Mouse (Mus musculus) forebrain, embryonic 13.5 days (tissue): ENCODE measurements around the gene Rps6ka5. TPM values are rescaled to one million over a fixed set of nuclear protein-coding genes. Genes with fewer than 3 reads are reported as not detected.

Experiments
- ATAC-seq: fragments of 200-750 bp; cut with Nextera tagmentation; 2 replicates; pipeline ENCODE4 v1.8.0; 2017
- H3K27ac ChIP-seq: fragments of 300-500 bp; sonication (generic); 2 replicates; pipeline ENCODE4 v1.5.1; 2015; ENCODE audit warnings: inconsistent platforms, mild to moderate bottlenecking, moderate library complexity
- H3K27me3 ChIP-seq: fragments of 300-500 bp; sonication (generic); 2 replicates; pipeline ENCODE4 v1.6.1; 2015; ENCODE audit warnings: mild to moderate bottlenecking, inconsistent platforms
- H3K36me3 ChIP-seq: fragments of 300-500 bp; sonication (generic); 2 replicates; pipeline ENCODE4 v1.6.1; 2015; ENCODE audit warnings: mild to moderate bottlenecking, inconsistent platforms; ENCODE audit not compliant: poor library complexity, severe bottlenecking
- H3K4me1 ChIP-seq: fragments of 300-500 bp; sonication (generic); 2 replicates; pipeline ENCODE4 v1.6.1; 2015; ENCODE audit warnings: inconsistent platforms
- H3K4me2 ChIP-seq: fragments of 300-500 bp; sonication (generic); 2 replicates; pipeline ENCODE4 v1.6.1; 2015; ENCODE audit warnings: inconsistent platforms, mild to moderate bottlenecking, moderate library complexity
- H3K4me3 ChIP-seq: fragments of 300-500 bp; sonication (generic); 2 replicates; pipeline ENCODE4 v1.5.1; 2015; ENCODE audit warnings: mild to moderate bottlenecking, inconsistent platforms
- H3K9ac ChIP-seq: fragments of 300-500 bp; sonication (generic); 2 replicates; pipeline ENCODE4 v1.6.1; 2015; ENCODE audit warnings: mild to moderate bottlenecking, inconsistent platforms
- H3K9me3 ChIP-seq: fragments of 300-500 bp; sonication (generic); replicated peaks from 2 replicates; pipeline ENCODE4 v1.6.1; 2016; ENCODE audit warnings: inconsistent platforms
- WGBS: fragments of 180-500 bp; shearing (Covaris S2); methylation state at CpG from one replicate; pipeline ENCODE4 v1.1.7; 2015; 5-methylcytosine and 5-hydroxymethylcytosine counted together
- polyA plus RNA-seq: library from polyadenylated mRNA; unstranded; fragments of >200 nt; fragmentation: Nextera tagmentation; extraction: Ambion mirVana; gene quantifications from 2 replicates; pipeline ENCODE4 v1.2.1, GENCODE M21; 2015

Rps6ka5 gene
- polyA plus RNA-seq, 1 experiment from 2014 or later: 8.5 TPM

- Histone ChIP-seq H3K27me3 (no peaks in the 10 kb centered on the region), H3K9ac (no peak overlapping the region), H3K4me3 (no peak overlapping the region), H3K4me1 (no peaks in the 10 kb centered on the region; the same call in 1 of the 2 replicates), H3K27ac (no peak overlapping the region), H3K9me3 (no peaks in the 10 kb centered on the region), H3K4me2 (no peak overlapping the region), H3K36me3 (no peaks in the 10 kb centered on the region)
- no peak for ATAC-seq
- WGBS: 79% methylated on average over 1 of the region's 1 CpGs
Measured at GRCm38 (mm10) chr12:100752977-100753376, 26.2 kb upstream of the Rps6ka5 start.

- no peak for ATAC-seq
- Histone ChIP-seq H3K4me2 (no peak overlapping the region), H3K27ac (no peak overlapping the region)
Measured at GRCm38 (mm10) chr12:100742468-100742867, 15.7 kb upstream of the Rps6ka5 start.

GRCm38 (mm10) chr12:100740313-100740712 lies 13.5 kb upstream of the Rps6ka5 start:
- ATAC-seq: no peak

More at GRCm38 (mm10) chr12:100742468-100742867, 15.7 kb upstream of the Rps6ka5 start:
- no peaks in the 10 kb centered on the region for H3K9me3 ChIP-seq
- H3K4me3 ChIP-seq: no peak overlapping the region
- 77% methylated on average over 2 of the region's 2 CpGs for WGBS
- H3K36me3 ChIP-seq: no peaks in the 10 kb centered on the region
- 0 out of 2 replicates have a peak, but pooled peaks cover 6% of the 10 kb centered on the region for H3K4me1 ChIP-seq
- H3K27me3 ChIP-seq: no peaks in the 10 kb centered on the region
- no peak overlapping the region for H3K9ac ChIP-seq

GRCm38 (mm10) chr12:100739011-100739570 lies 12.3 kb upstream of the Rps6ka5 start:
- no peak for ATAC-seq
- Histone ChIP-seq H3K27me3 (no peaks in the 10 kb centered on the region), H3K4me1 (peaks cover 11% of the 10 kb centered on the region; the same call in 1 of the 2 replicates), H3K4me2 (no peak overlapping the region), H3K4me3 (no peak overlapping the region), H3K9ac (no peak overlapping the region), H3K9me3 (no peaks in the 10 kb centered on the region), H3K27ac (peak overlapping the region; percentile 69), H3K36me3 (no peaks in the 10 kb centered on the region)
- 74% methylated on average over 4 of the region's 4 CpGs for WGBS

More at GRCm38 (mm10) chr12:100740313-100740712, 13.5 kb upstream of the Rps6ka5 start:
- Histone ChIP-seq H3K9ac (no peak overlapping the region), H3K27me3 (no peaks in the 10 kb centered on the region), H3K36me3 (no peaks in the 10 kb centered on the region), H3K4me2 (no peak overlapping the region), H3K4me1 (0 out of 2 replicates have a peak, but pooled peaks cover 6% of the 10 kb centered on the region), H3K4me3 (no peak overlapping the region), H3K9me3 (no peaks in the 10 kb centered on the region), H3K27ac (no peak overlapping the region)
- 85% methylated on average over 5 of the region's 5 CpGs for whole genome bisulfite sequencing

GRCm38 (mm10) chr12:100738498-100738897 lies 11.7 kb upstream of the Rps6ka5 start:
- H3K9me3 ChIP-seq: no peaks in the 10 kb centered on the region
- WGBS: 31% methylated on average over 3 of the region's 3 CpGs
- no peak overlapping the region for H3K4me2 ChIP-seq
- H3K9ac ChIP-seq: no peak overlapping the region
- ATAC-seq: peak; percentile 58; the same call in 1 of the 2 replicates
- H3K4me3 ChIP-seq: no peak overlapping the region
- peak overlapping the region; percentile 69 for H3K27ac ChIP-seq
- no peaks in the 10 kb centered on the region for H3K27me3 ChIP-seq
- H3K4me1 ChIP-seq: peaks cover 11% of the 10 kb centered on the region; the same call in 1 of the 2 replicates
- no peaks in the 10 kb centered on the region for H3K36me3 ChIP-seq

- Histone ChIP-seq H3K4me3 (no peak overlapping the region), H3K36me3 (no peaks in the 10 kb centered on the region), H3K4me1 (peaks cover 11% of the 10 kb centered on the region; the same call in 1 of the 2 replicates), H3K27me3 (no peaks in the 10 kb centered on the region), H3K9ac (no peak overlapping the region), H3K4me2 (no peak overlapping the region), H3K9me3 (no peaks in the 10 kb centered on the region), H3K27ac (no peak overlapping the region)
- ATAC-seq: no peak
- 92% methylated on average over 2 of the region's 2 CpGs for WGBS
Measured at GRCm38 (mm10) chr12:100735581-100735980, 8.8 kb upstream of the Rps6ka5 start.

- no peak for ATAC-seq
- no peaks in the 10 kb centered on the region for H3K27me3 ChIP-seq
- H3K4me3 ChIP-seq: no peak overlapping the region
- H3K9ac ChIP-seq: no peak overlapping the region
- peaks cover 11% of the 10 kb centered on the region; the same call in 1 of the 2 replicates for H3K4me1 ChIP-seq
- no peak overlapping the region for H3K27ac ChIP-seq
- WGBS: 55% methylated on average over 5 of the region's 5 CpGs
- H3K36me3 ChIP-seq: no peaks in the 10 kb centered on the region
- no peaks in the 10 kb centered on the region for H3K9me3 ChIP-seq
- no peak overlapping the region for H3K4me2 ChIP-seq
Measured at GRCm38 (mm10) chr12:100735156-100735555, 8.4 kb upstream of the Rps6ka5 start.

- H3K4me1 ChIP-seq: peaks cover 9% of the 10 kb centered on the region
- ATAC-seq: no peak
- H3K4me3 ChIP-seq: no peak overlapping the region
- WGBS: 77% methylated on average over 14 of the region's 14 CpGs
- no peaks in the 10 kb centered on the region for H3K27me3 ChIP-seq
- H3K36me3 ChIP-seq: no peaks in the 10 kb centered on the region
- H3K9me3 ChIP-seq: no peaks in the 10 kb centered on the region
- no peak overlapping the region for H3K4me2 ChIP-seq
- H3K9ac ChIP-seq: no peak overlapping the region
- no peak overlapping the region for H3K27ac ChIP-seq
Measured at GRCm38 (mm10) chr12:100728646-100729485, 2.1 kb upstream of the Rps6ka5 start.

GRCm38 (mm10) chr12:100727891-100728290 lies 1.1 kb upstream of the Rps6ka5 start:
- ATAC-seq: no peak
- no peak overlapping the region for H3K4me3 ChIP-seq
- H3K36me3 ChIP-seq: no peaks in the 10 kb centered on the region
- 52% methylated on average over 7 of the region's 7 CpGs for WGBS
- no peak overlapping the region for H3K4me2 ChIP-seq
- no peak overlapping the region for H3K27ac ChIP-seq
- H3K27me3 ChIP-seq: no peaks in the 10 kb centered on the region
- H3K4me1 ChIP-seq: peaks cover 18% of the 10 kb centered on the region
- H3K9ac ChIP-seq: no peak overlapping the region
- H3K9me3 ChIP-seq: no peaks in the 10 kb centered on the region

GRCm38 (mm10) chr12:100725458-100725786 lies 1.4 kb downstream of the Rps6ka5 start:
- H3K36me3 ChIP-seq: no peaks in the 10 kb centered on the region
- WGBS: 5% methylated on average over 17 of the region's 17 CpGs
- peak overlapping the region; percentile 16; the same call in 1 of the 2 replicates for H3K9ac ChIP-seq
- peak overlapping the region; percentile 58 for H3K4me2 ChIP-seq
- no peaks in the 10 kb centered on the region for H3K9me3 ChIP-seq
- no peaks in the 10 kb centered on the region for H3K27me3 ChIP-seq
- H3K27ac ChIP-seq: peak overlapping the region; percentile 44; the same call in 1 of the 2 replicates
- no peak for ATAC-seq
- H3K4me3 ChIP-seq: peak overlapping the region; percentile 76
- peaks cover 24% of the 10 kb centered on the region for H3K4me1 ChIP-seq

- under 1% methylated on average over 66 of the region's 85 CpGs for WGBS
Measured at GRCm38 (mm10) chr12:100724606-100725457, 2.0 kb downstream of the Rps6ka5 start.

More at GRCm38 (mm10) chr12:100724606-100725457, 2.0 kb downstream of the Rps6ka5 start:
- no peaks in the 10 kb centered on the region for H3K27me3 ChIP-seq
- H3K9ac ChIP-seq: peak overlapping the region; percentile 80
- H3K9me3 ChIP-seq: no peaks in the 10 kb centered on the region
- peak overlapping the region; percentile 96 for H3K27ac ChIP-seq
- ATAC-seq: peak; percentile 100
- H3K4me1 ChIP-seq: peaks cover 24% of the 10 kb centered on the region
- peak overlapping the region; percentile 86 for H3K4me2 ChIP-seq
- peak overlapping the region; percentile 76 for H3K4me3 ChIP-seq
- H3K36me3 ChIP-seq: no peaks in the 10 kb centered on the region
